Mouse (Mus musculus): ENCODE measurements around the gene Snrpf. TPM values are rescaled to one million over a fixed set of nuclear protein-coding genes. Genes with fewer than 3 reads are reported as not detected.

Snrpf gene
- polyA plus RNA-seq, 1 experiment from 2014 or later: 107 TPM

DNA sequence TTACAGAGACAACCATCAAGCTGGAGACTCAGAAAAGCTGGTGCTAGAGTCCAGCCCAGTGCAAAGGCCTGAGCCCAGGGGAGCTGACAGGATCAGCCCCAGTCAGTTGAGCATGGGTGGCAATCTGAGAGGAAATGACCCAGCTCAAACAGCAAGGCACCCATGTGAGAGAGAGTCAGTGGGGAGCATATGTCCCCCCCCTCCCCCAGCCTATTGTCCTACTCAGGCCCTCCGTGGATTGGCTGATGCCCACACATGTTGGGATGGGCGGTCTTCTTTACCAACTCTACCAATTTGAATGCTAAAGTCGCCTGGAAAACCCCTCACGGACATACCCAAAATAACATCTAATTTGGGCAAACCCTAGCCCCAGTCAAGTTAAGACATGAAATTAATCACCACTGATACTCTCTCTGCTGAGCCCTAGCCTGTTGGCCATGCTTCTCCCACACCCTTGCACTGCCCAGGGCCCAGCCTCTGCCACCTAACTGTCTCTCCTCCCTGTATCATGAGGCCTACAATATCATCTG, 41.7 kb downstream of the Snrpf start:
- Histone ChIP-seq H3K9ac (no peak overlapping the region), H3K9me3 (replicated peaks) (no peaks in the 10 kb centered on the region), H3K4me2 (replicated peaks) (no peak overlapping the region), H3K27me3 (no peaks in the 10 kb centered on the region), H3K4me3 (replicated peaks) (no peak overlapping the region), H3K4me1 (no peaks in the 10 kb centered on the region), H3K36me3 (no peaks in the 10 kb centered on the region), H3K27ac (replicated peaks) (no peak overlapping the region)
- ATAC-seq (ENCODE audit: insufficient number of reproducible peaks, low FRiP score, low TSS enrichment, low read depth): no peak
- WGBS: 87% methylated on average over 4 of the region's 4 CpGs

GRCm38 (mm10) chr10:93544172-93544571, 45.3 kb downstream of the Snrpf start:
- 55% methylated on average over 5 of the region's 5 CpGs for WGBS
- no peak for ATAC-seq (ENCODE audit: insufficient number of reproducible peaks, low FRiP score, low TSS enrichment, low read depth)
- Histone ChIP-seq H3K27ac (replicated peaks) (no peak overlapping the region), H3K9me3 (replicated peaks) (no peaks in the 10 kb centered on the region), H3K27me3 (no peaks in the 10 kb centered on the region), H3K4me3 (replicated peaks) (no peak overlapping the region), H3K9ac (no peak overlapping the region), H3K36me3 (no peaks in the 10 kb centered on the region), H3K4me1 (peaks cover 10% of the 10 kb centered on the region; the same call in 1 of the 2 replicates), H3K4me2 (replicated peaks) (no peak overlapping the region)

GRCm38 (mm10) chr10:93543176-93543575, 46.3 kb downstream of the Snrpf start:
- Histone ChIP-seq H3K27ac (replicated peaks) (no peak overlapping the region), H3K4me1 (peaks cover 10% of the 10 kb centered on the region; the same call in 1 of the 2 replicates), H3K9ac (no peak overlapping the region), H3K9me3 (replicated peaks) (no peaks in the 10 kb centered on the region), H3K4me3 (replicated peaks) (no peak overlapping the region), H3K36me3 (no peaks in the 10 kb centered on the region), H3K4me2 (replicated peaks) (no peak overlapping the region), H3K27me3 (no peaks in the 10 kb centered on the region)
- 78% methylated on average over 6 of the region's 6 CpGs for whole genome bisulfite sequencing
- no peak for ATAC-seq (ENCODE audit: insufficient number of reproducible peaks, low FRiP score, low TSS enrichment, low read depth)

- Histone ChIP-seq H3K4me3 (replicated peaks) (no peak overlapping the region), H3K27me3 (0 out of 2 replicates have a peak, but pooled peaks cover 4% of the 10 kb centered on the region), H3K9me3 (replicated peaks) (no peaks in the 10 kb centered on the region), H3K36me3 (no peaks in the 10 kb centered on the region), H3K9ac (no peak overlapping the region), H3K27ac (replicated peaks) (no peak overlapping the region), H3K4me2 (replicated peaks) (no peak overlapping the region), H3K4me1 (peaks cover 10% of the 10 kb centered on the region; the same call in 1 of the 2 replicates)
- WGBS: 50% methylated on average over 4 of the region's 4 CpGs
- ATAC-seq (ENCODE audit: insufficient number of reproducible peaks, low FRiP score, low TSS enrichment, low read depth): no peak
These were observed 47.1 kb downstream of the Snrpf start for GRCm38 (mm10) chr10:93542356-93542755.

DNA sequence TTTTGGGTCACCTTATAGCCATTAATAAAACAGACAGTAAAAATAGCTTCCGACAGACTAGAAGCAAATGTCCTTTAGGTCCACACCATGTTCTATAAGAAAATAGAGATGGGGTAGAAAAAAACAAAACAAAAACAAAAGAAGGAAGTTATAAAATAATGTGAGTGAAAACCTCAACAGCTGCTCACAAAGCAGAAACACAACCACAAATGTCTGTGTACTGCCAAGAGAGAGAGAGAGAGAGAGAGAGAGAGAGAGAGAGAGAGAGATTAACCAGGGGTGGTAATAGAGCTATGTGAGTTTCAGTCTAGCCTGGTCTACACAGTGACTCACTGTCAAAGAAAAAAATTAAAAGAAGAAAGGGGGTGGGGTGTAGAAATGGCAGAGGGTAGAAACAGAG, 47.9 kb downstream of the Snrpf start:
- ATAC-seq (ENCODE audit: insufficient number of reproducible peaks, low FRiP score, low TSS enrichment, low read depth): no peak
- Histone ChIP-seq H3K4me1 (peaks cover 10% of the 10 kb centered on the region; the same call in 1 of the 2 replicates), H3K9me3 (replicated peaks) (no peaks in the 10 kb centered on the region), H3K27me3 (0 out of 2 replicates have a peak, but pooled peaks cover 4% of the 10 kb centered on the region), H3K27ac (replicated peaks) (no peak overlapping the region), H3K4me3 (replicated peaks) (no peak overlapping the region), H3K4me2 (replicated peaks) (no peak overlapping the region), H3K36me3 (no peaks in the 10 kb centered on the region), H3K9ac (no peak overlapping the region)
- 69% methylated on average over 1 of the region's 1 CpGs for WGBS

- peaks cover 4% of the 10 kb centered on the region; the same call in 1 of the 2 replicates for H3K27me3 ChIP-seq
- no peaks in the 10 kb centered on the region for H3K9me3 ChIP-seq (replicated peaks)
- no peak for ATAC-seq (ENCODE audit: insufficient number of reproducible peaks, low FRiP score, low TSS enrichment, low read depth)
- no peaks in the 10 kb centered on the region for H3K36me3 ChIP-seq
- H3K27ac ChIP-seq (replicated peaks): no peak within 1 kb of the TSS
- peak within 1 kb of the TSS; percentile 71 for H3K4me2 ChIP-seq (replicated peaks)
- H3K4me1 ChIP-seq: peaks cover 10% of the 10 kb centered on the region; the same call in 1 of the 2 replicates
- H3K4me3 ChIP-seq (replicated peaks): peak within 1 kb of the TSS; percentile 41
- 59% methylated on average over 17 of the region's 17 CpGs for WGBS
- H3K9ac ChIP-seq: no peak within 1 kb of the TSS
These were observed 48.9 kb downstream of the Snrpf start, which contains the start of gene Ccdc38 for GRCm38 (mm10) chr10:93540431-93541210. Ccdc38 (plus strand) TSS chr10:93540632.

GRCm38 (mm10) chr10:93539775-93540430, 49.6 kb downstream of the Snrpf start, which contains the start of gene Amdhd1:
Amdhd1 (minus strand) TSS chr10:93540033.
- no peak within 1 kb of the TSS for H3K27ac ChIP-seq (replicated peaks)
- H3K27me3 ChIP-seq: peaks cover 9% of the 10 kb centered on the region; the same call in 1 of the 2 replicates

DNA sequence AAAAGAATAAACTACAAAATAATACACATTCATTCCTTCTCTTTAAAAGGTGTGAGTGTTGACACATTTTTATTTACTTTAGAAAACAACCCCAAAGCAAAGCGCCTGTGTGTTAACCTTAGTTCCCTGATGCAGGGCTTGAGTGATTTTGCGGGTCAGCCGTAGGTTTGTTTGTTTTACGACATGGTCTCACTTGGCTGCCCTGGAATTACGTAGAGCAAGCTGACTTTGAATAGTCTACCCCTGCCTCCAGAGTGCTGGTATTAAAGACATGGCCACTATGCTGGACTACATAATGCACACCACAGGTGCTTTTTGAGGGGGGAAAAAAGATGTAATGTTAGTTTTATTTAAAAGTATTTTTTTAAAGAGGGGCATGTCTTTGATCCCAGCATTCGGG, 50.7 kb downstream of the Snrpf start:
- ATAC-seq (ENCODE audit: insufficient number of reproducible peaks, low FRiP score, low TSS enrichment, low read depth): no peak
- WGBS: 67% methylated on average over 6 of the region's 6 CpGs
- Histone ChIP-seq H3K9ac (no peak overlapping the region), H3K27me3 (peaks cover 14% of the 10 kb centered on the region; the same call in 1 of the 2 replicates), H3K27ac (replicated peaks) (no peak overlapping the region), H3K36me3 (no peaks in the 10 kb centered on the region), H3K4me2 (replicated peaks) (no peak overlapping the region), H3K4me3 (replicated peaks) (no peak overlapping the region), H3K4me1 (peaks cover 14% of the 10 kb centered on the region), H3K9me3 (replicated peaks) (no peaks in the 10 kb centered on the region)

More at GRCm38 (mm10) chr10:93539775-93540430, 49.6 kb downstream of the Snrpf start, which contains the start of gene Amdhd1:
- Histone ChIP-seq H3K36me3 (no peaks in the 10 kb centered on the region), H3K9ac (no peak within 1 kb of the TSS), H3K9me3 (replicated peaks) (no peaks in the 10 kb centered on the region), H3K4me3 (replicated peaks) (peak within 1 kb of the TSS; percentile 41), H3K4me1 (peaks cover 10% of the 10 kb centered on the region; the same call in 1 of the 2 replicates), H3K4me2 (replicated peaks) (peak within 1 kb of the TSS; percentile 71)
- ATAC-seq (ENCODE audit: insufficient number of reproducible peaks, low FRiP score, low TSS enrichment, low read depth): peak; percentile 88
- 2% methylated on average over 35 of the region's 35 CpGs for WGBS

DNA sequence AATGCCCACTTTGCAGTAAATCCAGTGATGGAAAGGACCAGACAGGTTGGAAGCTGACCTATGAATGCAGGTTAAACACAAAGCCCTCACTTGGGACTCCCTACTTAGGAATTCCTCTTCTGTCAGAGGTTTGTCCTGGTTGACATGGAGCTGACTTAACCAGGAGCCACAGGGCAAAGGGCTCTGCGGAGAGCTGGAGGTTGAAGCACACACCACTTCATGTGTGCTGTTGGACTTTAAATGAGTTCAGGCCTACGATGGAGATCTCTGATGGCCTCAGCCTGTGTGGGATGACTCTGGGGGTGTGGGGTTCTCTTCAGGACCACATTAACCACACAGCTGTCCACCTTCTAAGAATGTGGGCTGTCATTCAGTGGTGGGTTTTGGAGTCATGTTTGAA, 51.2 kb downstream of the Snrpf start:
- no peak for ATAC-seq (ENCODE audit: insufficient number of reproducible peaks, low FRiP score, low TSS enrichment, low read depth)
- no peaks in the 10 kb centered on the region for H3K9me3 ChIP-seq (replicated peaks)
- no peak overlapping the region for H3K4me3 ChIP-seq (replicated peaks)
- 94% methylated on average over 2 of the region's 2 CpGs for WGBS
- H3K4me2 ChIP-seq (replicated peaks): no peak overlapping the region
- H3K27ac ChIP-seq (replicated peaks): no peak overlapping the region
- peaks cover 14% of the 10 kb centered on the region for H3K4me1 ChIP-seq
- no peak overlapping the region for H3K9ac ChIP-seq
- H3K27me3 ChIP-seq: peaks cover 14% of the 10 kb centered on the region; the same call in 1 of the 2 replicates
- no peaks in the 10 kb centered on the region for H3K36me3 ChIP-seq

Data from embryonic facial prominence, embryonic 15.5 days (tissue).